Mouse (Mus musculus) CD4-positive, CD25-positive, alpha-beta regulatory T cell, adult 2 months (primary cell): ENCODE measurements around the gene Hmg20b.

ENCODE experiments used
- DNase-seq: peaks from one replicate; pipeline ENCODE4 v3.0.0-alpha.2; 2012; ENCODE audit warnings: low read depth, low spot score

Hmg20b gene

DNA sequence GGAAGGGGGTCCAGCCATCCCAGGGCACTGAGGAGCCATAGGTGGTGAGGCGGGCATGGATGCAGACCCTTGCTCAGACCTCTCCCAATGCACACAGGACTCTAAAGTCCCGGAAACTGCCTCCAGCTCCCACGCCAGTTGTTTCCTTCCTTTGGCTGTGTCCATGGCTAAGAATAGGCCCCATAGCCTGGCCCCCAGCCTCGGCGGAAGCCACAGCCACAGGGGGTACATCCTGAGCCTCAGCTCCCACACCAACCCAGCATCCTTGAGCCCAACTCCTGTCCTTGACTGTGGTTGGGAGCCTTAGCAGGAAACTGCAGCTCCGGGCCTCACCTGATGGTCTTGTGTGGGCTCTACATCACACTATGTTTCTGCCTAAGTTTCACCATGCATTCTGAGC, 23.4 kb downstream of the Hmg20b start:
- no peak for DNase-seq

DNA sequence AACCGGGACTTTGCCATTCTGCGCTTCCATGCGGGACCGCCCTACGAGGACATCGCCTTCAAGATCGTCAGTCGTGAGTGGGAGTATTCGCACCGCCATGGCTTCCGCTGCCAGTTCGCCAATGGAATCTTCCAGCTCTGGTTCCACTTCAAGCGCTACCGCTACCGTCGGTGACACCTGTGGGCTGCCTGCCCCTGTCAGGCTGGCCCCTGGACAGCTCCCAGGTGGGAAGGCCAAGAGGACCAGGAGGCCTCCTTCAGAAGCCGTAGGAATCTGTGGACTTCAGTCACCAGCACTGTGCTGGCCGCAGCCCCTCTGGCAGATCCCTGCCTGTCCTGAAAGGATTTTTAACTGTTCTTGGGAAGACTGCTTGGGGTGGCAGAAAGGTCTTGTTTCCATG, 24.5 kb downstream of the Hmg20b start:
- DNase-seq = no peak

DNA sequence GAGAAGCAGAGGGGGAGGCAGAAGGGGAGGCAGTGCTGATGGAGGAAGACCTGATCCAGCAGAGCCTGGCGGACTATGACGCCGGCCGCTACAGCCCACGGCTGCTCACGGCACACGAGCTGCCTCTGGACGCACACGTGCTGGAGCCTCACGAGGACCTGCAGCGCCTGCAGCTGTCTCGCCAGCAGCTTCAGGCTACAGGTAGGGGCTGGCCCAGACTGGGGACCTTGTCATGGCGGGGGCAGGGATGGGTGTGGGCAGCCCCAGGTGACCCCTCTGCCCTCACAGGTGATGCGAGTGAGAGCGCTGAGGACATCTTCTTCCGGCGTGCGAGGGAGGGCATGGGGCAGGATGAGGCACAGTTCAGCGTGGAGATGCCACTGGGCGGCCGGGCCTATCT, 25.1 kb downstream of the Hmg20b start:
- no peak for DNase-seq

DNA sequence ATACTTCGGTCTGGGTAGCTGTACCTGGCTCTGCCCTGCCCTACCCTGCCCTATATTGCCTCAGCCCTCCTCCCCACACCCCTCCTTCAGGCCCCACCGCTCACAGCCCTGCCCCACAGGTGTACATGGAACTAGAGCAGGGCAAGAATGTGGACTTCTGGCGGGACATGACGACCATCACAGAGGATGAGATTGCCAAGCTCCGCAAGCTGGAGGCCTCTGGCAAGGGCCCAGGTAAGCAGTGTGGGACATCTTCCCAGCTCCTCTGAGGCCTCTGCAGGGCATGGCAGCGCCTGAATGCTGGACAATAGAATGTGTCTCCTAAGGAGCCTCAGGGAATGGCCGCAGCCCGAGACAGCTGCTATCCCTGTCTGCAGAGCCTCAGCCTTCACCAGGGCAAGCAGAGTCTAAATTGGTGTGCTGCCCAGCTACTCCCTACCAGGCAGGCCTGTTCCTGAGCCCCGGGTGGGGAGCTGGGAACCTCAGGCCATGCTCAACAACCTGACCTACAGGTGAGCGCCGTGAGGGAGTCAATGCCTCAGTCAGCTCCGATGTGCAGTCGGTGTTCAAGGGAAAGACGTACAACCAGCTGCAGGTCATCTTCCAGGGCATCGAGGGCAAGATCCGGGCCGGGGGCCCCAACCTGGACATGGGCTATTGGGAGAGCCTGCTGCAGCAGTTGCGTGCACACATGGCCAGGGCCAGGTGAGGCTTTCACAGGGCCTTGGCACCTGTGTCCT, 26.3 kb downstream of the Hmg20b start:
- no peak for DNase-seq

DNA sequence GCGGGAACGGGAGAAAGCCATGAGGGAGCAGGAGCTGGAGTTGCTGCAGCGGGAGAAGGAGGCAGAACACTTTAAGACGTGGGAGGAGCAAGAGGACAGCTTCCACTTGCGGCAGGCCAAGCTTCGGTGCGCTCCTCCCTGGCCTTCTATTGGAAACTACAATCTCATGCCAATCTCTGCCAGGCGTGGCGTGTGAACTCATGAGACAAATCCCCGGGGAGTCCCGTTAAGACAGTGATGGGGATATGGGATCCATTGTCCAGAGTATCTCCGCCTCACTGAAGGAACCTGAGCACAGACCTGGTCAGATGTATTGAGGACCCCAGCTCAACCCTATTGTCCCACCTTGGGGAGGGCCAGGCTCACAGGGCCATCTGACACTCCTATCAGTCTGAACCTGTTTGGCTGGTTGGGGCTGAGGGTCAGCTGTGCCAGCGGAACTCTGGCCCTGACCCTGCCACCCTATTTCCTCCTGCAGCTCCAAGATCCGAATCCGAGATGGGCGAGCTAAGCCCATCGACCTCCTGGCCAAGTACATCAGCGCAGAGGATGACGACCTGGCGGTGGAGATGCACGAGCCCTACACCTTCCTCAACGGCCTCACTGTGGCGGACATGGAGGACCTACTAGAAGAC, 27.0 kb downstream of the Hmg20b start:
- DNase-seq = no peak

DNA sequence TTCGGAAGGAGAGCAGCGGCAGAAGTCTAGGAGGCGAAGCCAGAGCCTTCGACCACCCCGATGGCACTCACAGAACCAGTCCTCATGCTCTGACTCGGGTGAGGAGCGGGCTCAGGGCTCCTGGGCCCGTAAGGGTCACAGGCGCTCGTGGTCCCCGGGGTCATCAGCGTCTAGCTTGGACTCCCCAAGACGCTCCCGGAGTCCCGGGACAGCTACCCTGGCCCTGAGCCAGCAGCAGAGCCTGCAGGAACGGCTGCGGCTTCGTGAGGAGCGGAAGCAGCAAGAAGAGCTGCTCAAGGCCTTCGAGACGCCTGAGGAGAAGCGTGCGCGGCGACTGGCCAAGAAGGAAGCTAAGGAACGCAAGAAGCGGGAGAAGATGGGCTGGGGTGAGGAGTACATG, 27.8 kb downstream of the Hmg20b start:
- no peak for DNase-seq

DNA sequence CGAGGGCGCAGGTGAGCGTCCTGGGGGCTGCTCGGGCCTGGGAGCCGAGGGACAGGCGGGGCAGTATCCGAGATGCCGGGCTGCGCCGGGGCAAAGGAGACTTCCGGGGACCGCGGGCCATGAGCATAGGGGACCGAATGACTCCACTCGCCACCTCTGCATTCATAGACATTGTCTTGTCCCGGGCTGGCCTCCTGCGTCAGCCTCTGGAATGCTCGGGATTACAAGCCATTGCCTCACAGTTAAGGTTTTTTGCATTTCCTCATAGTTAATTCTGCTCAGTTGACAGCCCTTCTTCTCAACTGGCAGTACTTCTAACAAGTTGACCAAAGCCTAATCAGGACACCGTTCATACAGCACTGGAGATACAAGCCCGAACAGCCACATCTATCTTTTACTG, 28.8 kb downstream of the Hmg20b start:
- no peak for DNase-seq

DNA sequence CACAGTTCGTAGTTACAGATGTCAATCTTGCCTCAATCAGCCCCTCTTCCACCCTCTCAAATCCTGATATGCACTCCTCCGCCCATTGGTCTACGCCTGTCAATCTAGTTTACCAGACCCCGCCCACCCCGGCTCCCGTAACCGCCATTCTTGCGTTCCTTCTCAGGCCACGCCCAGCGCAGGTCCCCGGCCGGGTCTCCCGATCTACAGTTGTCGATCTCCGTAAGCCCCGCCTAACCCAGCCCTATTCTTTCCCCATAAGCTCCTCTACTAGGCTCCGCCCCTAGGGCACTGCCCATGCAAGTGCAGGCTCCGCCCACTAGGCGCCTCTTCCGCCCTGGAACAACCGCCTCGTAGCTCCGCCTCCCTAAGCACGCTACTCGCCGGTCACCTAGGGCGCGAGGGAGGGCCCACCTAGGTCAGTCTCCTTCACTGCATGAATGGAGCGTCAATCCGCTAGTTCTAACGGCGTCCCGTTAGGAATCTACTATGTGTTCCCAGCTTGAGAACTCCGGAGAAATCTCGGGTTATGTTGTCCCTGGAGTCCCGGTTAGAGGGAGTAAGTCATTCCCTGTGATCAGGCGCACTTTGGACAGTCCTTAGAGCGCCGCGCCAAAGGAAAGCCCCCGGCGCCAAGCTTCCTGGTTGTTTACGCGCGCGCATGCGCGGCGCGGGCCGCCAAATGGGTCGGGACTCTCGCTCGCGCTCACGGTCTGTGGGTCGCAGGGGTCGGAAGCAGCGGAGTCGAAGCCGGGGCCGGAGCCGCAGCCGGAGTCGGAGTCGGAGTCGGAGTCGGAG, 29.5 kb downstream of the Hmg20b start, which contains the start of gene Cactin:
TSS of gene Cactin (plus strand) at position 554 of the 798 bp plus-strand sequence.
- peak; percentile 100 for DNase-seq

DNA sequence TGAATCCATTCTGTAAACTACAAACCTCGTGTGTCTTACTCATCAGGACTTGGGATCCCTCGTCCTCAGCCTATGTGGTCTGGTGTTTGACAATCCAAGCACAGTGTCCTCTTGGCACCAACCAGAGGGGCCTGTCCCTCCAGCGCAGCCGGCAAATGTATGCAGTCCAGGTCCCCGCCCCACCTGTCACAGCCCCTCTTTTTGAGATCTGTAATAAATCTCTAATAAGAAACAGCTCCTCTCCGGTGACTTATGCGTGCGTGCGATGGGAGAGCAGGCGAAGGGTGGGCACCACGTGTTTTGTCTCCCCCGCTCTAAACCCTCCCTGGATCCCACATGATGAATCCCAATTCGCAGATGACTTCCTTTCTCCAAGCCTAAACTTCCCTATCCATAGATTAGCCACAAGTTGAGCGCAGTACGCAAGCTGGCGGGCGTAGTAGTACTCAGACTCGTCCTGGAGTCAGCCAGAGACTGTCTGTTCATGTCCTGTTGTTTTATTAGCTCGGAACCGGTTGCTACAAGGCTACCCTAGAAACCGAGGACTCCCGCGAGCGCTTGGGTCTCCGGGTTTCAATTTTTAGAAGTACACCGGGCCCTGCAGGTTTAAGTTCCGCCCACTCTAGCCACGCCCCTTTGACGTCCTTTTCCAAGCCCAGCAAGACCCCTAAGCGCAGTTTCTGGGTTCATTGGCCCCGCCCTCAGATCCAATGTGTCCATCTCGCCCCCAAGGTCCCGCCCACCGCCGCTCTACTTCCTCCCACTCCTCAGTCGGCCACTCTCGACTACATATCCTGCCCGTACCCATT, 30.3 kb downstream of the Hmg20b start:
- no peak for DNase-seq

DNA sequence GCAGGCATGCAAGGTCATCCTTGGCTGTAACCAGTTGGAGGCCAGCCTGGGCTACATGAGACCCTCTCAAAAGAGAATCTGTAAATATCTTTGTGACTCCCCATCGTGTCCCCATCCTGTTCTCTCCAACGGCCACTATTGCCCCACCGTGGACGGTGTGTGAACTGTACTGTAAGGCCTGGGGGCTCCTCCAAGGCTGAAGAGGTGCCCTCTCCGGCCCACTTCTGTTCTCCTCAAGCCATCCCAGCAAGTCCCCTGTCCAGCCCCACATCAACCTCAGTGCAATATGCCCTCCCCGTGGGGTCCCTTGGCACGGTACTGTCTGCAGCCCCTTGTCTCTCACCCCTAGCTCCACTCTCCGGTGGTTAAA, 31.0 kb downstream of the Hmg20b start:
- DNase-seq = peak; percentile 43

DNA sequence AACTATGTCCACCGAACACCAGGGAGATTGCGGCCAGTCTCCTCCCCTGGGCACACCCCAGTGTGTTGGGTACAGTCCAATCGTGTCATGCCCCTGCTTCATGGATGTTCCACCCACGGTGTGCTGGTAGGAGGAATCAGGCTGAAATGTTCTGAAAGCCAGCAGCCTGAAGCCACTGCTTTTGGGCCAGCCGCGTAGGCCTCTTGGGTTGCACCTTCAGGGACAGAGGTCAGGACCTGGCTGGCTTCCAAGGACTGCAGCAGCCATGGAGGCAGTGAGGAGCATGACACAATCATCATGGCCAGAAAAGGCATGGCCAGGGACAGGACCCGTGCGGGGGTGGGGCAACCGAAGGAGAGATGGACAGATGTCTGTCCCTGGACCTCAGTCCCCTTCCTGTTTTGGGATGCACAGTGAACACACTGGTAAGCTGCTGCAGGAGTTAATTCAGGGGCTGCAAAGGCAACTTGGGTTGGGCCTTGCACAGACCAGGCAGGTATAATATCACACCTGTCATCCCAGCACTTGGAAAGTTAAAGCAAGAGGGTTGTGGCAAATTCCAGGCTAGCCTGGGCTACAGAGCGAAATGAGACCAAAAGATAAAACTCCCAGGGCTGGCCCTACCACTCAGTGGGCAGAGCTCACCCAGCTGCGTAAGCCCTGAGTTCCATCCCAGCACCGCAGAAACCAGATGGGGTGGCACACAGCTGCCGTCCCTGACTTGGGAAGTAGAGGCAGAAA, 31.5 kb downstream of the Hmg20b start:
- DNase-seq = no peak

DNA sequence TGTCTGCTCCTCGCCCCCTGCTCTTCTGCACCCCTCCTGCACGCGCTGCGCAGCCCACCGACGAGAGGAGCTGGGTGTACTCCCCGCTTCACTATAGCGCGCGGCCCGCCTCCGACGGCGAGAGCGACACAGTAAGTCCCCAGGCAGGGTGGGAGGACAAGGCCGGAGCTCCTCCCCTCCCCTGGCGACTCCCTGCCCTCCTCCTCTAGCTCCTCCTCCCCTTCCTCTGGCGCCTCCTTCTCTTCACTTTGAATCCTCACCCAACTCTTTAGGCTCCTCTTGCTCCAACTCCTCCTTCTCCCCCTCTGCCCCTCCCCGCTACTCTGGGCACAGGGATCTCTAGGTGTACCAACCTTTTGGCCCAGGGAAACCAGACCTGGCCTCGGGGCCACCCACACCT, 33.0 kb downstream of the Hmg20b start:
- DNase-seq = peak; percentile 53

DNA sequence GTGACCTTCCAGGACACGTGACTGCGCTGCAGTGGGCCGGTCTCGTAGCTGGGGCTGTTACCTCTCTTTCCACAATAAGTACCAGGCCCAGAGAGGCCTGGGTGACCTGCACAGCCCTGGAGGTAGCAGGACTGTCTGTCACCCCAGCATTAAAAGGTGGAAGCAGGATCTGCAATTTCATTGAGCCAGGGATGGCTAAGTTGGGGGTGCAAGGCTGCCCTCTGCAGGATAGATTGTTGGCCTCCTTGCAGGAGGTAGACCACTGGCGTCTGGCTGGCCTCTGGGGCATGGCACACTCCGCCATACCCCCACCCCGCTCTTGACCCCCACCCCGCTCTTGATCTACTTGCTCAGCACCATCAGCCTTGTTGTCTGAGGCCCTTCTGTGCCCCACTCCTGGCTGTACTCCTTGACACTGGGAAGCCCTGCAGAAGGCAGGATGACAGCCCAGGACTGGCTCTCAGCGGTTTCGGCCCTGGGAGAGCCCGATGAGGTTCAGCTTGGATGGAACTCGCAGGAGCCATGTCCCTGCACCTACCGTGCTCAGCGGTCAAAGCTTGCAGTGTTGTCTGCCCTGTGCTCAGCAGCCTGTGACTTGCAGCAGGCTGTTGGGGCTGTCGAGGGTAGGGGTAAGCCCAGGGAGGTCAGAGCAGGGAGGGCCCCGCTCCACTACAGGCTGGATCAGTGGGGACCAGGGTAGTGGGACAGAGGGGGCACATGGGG, 33.8 kb downstream of the Hmg20b start:
- peak; percentile 57 for DNase-seq

DNA sequence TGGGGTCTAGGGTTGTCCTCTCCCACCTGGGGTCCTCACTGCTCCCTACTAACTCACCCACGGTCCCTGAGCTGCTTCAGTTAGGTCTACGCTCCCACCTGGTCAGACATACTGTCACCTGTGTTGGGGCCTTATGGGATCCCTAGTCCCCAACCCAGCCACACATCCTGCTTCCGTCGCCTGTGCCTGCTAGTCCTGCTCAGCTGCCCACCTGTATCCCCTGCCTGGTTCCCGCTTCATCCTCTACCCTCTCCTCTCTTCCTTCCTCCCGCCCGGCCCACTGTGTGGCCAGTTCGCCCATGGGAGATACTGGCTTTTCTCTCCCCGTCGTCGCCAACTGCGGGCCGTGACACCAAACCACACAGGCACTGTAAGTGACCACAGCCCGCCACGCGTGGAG, 34.7 kb downstream of the Hmg20b start:
- no peak for DNase-seq

DNA sequence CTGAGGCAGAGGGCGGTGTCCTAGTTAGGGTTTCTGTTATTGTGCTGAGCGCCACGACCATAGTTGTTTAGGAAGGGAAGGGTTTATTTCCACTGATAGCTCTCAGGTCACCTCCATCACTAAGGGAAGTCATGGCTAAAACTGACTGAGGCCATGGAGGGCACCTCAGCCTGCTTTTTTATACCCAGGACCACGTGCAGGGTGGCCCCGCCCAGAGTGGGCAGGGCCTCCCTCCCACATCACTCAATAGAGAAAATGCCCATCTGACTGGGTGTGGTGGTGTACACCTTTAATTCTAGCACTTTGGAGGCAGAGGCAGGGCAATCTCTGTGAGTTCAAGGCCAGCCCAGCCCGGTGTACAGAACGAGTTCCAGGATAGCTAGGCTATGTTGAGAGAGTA, 36.1 kb downstream of the Hmg20b start:
- no peak for DNase-seq

DNA sequence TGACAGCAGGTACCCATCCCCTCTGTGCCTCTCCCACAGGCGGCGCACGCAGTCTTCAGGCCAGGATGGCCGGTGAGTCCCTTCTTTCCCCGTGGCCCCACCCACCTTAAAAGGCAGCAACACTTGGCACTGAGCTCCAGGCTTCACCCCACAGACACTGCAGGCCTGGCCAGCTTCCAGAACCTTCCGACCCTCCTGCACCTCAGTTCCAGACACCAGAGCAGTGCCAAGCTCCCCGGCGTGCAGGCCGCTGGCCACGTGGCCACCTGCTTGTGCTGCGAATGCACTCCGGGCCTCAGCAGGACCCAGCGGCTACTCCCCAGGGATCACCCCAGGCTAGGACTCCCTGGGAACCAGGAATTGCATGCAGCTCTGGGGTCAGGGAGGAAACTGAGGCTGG, 36.7 kb downstream of the Hmg20b start:
- no peak for DNase-seq

DNA sequence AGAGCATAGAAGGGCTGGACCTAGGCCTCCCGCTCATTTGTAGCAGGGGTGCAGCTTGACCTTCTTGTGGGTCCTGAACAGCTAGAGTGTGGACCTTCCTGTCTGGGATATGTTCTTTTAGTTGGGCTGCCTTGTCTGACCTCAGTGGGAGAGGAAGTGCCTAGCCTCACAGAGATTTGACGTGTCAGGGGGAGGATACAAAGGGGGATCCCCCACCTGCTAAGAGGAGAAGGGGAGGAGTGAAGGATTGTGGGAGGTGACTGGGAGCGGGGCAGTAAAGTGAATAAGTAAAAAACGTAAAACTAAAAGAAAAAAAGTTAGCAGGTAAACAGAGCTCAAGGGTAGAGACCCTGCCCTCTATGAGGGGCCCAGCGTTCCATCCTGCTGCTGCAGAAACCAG, 40.7 kb downstream of the Hmg20b start:
- peak; percentile 73 for DNase-seq

DNA sequence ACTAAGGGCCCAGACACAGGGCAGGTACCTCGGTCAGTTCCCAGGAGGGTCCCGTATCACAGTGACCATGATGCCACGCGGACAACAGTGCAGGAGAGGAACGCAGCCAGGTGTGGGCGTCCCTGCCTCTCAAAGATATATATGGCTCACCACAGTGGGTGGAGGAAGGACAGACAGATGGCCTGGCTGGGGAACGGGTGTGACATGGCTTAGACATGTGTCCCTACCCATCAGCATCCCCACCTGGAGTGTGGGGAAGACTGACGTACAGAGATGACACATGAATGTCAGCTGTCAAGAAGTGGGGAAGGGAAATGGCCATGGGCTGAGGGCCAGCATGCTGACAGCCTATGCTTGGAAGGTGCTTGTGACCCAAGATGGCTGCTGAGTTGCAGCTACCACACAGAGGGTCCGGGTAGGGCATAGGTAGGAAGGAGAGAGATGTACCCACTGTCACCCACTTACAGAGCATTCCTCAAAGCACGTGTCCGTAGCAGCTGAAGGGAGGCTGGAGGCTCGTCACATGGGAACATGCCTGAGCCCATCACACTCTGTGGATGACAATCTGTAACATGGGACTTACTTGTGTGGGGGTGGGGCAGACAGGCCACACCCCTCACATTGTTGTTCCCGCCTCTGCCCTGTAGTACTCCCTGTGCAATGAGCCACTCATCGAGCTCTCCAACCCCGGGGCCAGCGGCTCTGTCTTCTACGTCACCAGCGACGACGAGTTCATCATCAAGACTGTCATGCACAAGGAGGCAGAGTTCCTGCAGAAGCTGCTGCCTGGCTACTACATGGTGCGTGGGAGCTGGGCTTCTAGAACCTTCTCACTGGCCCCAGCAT, 43.2 kb downstream of the Hmg20b start:
- no peak for DNase-seq

DNA sequence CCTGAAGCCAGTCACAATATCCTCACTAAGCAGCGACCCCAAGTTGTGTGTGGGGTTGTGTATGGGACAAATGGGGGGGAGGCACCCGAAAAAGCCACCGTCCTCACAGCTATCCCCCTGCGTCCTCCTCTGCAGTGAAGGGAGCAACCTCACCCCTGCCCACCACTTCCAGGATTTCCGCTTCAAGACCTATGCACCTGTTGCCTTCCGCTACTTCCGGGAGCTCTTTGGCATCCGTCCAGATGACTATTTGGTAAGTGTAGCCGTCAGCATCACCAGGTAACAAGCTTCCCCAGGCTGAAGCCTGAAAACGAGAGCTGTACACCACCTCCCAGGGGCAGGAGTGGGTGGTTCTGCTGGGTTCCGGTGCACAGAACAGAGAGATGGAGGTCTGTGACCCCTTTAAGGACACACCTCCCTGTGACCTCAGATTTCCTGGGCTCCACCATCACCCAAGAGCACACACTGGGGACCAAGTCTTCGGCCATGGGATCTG, 44.1 kb downstream of the Hmg20b start:
- no peak for DNase-seq
